Mouse (Mus musculus) testis, adult 2 months (tissue): ENCODE data around the gene Loxl3.

ENCODE experiments used
- CTCF ChIP-seq: fragments of 200-500 bp; IDR thresholded peaks from 2 replicates; pipeline ENCODE4 v1.5.1; 2012; ENCODE audit warnings: low read depth, mild to moderate bottlenecking, inconsistent platforms, low read length, moderate library complexity; ENCODE audit not compliant: control insufficient read depth, insufficient read depth, insufficient replicate concordance
- POLR2A ChIP-seq: fragments of 200-500 bp; IDR thresholded peaks from 2 replicates; pipeline ENCODE4 v1.6.1; 2012; ENCODE audit warnings: low read depth, mild to moderate bottlenecking, inconsistent platforms, low read length, moderate library complexity; ENCODE audit not compliant: control insufficient read depth

- TF ChIP-seq CTCF, result no peak
- TF ChIP-seq POLR2A, result no peak
These were observed 30.9 kb upstream of the Loxl3 start for GRCm38 (mm10) chr6:83003082-83003481.
